Comparison of ENCODE assay signal across 7 mouse cellular contexts in the genomic region with DNA sequence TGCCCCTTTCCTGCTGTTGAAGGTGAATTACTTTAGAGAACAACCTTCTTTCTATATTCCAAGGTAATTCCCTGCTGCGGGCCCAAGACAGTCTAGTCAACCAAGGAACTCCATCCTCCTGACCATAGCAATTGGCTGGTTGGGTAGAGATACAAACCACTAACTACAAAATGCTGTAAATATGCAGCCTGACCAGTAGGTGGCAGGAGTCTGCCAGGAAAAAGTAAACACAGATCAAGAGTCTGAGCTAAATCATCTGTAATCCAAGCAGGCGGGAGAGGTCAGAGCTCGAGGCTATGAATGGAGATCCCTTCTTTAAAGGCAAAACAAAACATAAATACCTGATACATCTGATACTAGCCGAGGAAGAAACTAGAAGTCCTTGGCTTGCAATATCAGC. TPM values are rescaled to one million over a fixed set of nuclear protein-coding genes. Genes with fewer than 3 reads are reported as not detected.
DNase-seq lines count a peak whose midpoint lies in the region; ATAC-seq lines count a peak whose summit lies in the region.

No protein-coding gene starts in this region.

- no peaks in the 10 kb centered on the region for H3K9me3 ChIP-seq in neural tube, embryonic 15.5 days (replicated peaks)
- H3K9me3 ChIP-seq in limb, embryonic 11.5 days (ENCODE audit: control insufficient read depth, low read length): no peaks in the 10 kb centered on the region
- H3K9me3 ChIP-seq in neural tube, embryonic 11.5 days (ENCODE audit: control insufficient read depth, low read length): no peaks in the 10 kb centered on the region

- no peaks in the 10 kb centered on the region for H3K27me3 ChIP-seq in neural tube, embryonic 15.5 days (replicated peaks)
- no peaks in the 10 kb centered on the region for H3K27me3 ChIP-seq in limb, embryonic 11.5 days (ENCODE audit: control insufficient read depth, insufficient read depth, low read length)
- no peaks in the 10 kb centered on the region for H3K27me3 ChIP-seq in neural tube, embryonic 11.5 days (ENCODE audit: control insufficient read depth, insufficient read depth, low read length)

- H3K4me2 ChIP-seq in neural tube, embryonic 15.5 days: no peak overlapping the region
- H3K4me2 ChIP-seq in limb, embryonic 11.5 days (ENCODE audit: low read depth, severe bottlenecking): no peak overlapping the region
- H3K4me2 ChIP-seq in neural tube, embryonic 11.5 days (ENCODE audit: low read depth): no peak overlapping the region

- peak; percentile 56 for DNase-seq in neural tube, embryonic 10.5 days (ENCODE audit: extremely low spot score, low spot score)
- peak; percentile 76 for DNase-seq in ZHBTc4 (ENCODE audit: low read depth, low spot score)
- peak; percentile 78 to 82 for DNase-seq in cerebellum, postnatal 10 days
- peak; percentile 72 for DNase-seq in limb, embryonic 11.5 days (ENCODE audit: low spot score)
- peak; percentile 53 for DNase-seq in neural tube, embryonic 11.5 days (ENCODE audit: low spot score)

- peaks cover 34% of the 10 kb centered on the region for H3K36me3 ChIP-seq in neural tube, embryonic 15.5 days
- H3K36me3 ChIP-seq in limb, embryonic 11.5 days (ENCODE audit: control insufficient read depth, insufficient read depth, low read length): peaks cover 8% of the 10 kb centered on the region
- H3K36me3 ChIP-seq in neural tube, embryonic 11.5 days (ENCODE audit: control insufficient read depth, insufficient read depth, low read length): peaks cover 8% of the 10 kb centered on the region

- no peak overlapping the region for H3K4me3 ChIP-seq in neural tube, embryonic 15.5 days (replicated peaks)
- H3K4me3 ChIP-seq in limb, embryonic 11.5 days (ENCODE audit: low read depth, low read length): no peak overlapping the region
- H3K4me3 ChIP-seq in neural tube, embryonic 11.5 days (ENCODE audit: low read depth, low read length): no peak overlapping the region

- H3K27ac ChIP-seq in neural tube, embryonic 15.5 days (replicated peaks): no peak overlapping the region
- no peak overlapping the region for H3K27ac ChIP-seq in limb, embryonic 11.5 days (replicated peaks; ENCODE audit: low read depth, low read length)
- H3K27ac ChIP-seq in neural tube, embryonic 11.5 days (ENCODE audit: low read depth, low read length): no peak overlapping the region

- peaks cover 4% of the 10 kb centered on the region; the same call in 1 of the 2 replicates for H3K4me1 ChIP-seq in neural tube, embryonic 15.5 days
- no peaks in the 10 kb centered on the region for H3K4me1 ChIP-seq in limb, embryonic 11.5 days (ENCODE audit: control insufficient read depth, insufficient read depth, low read length)
- no peaks in the 10 kb centered on the region for H3K4me1 ChIP-seq in neural tube, embryonic 11.5 days (ENCODE audit: control insufficient read depth, insufficient read depth, low read length)

- no peak overlapping the region for H3K9ac ChIP-seq in neural tube, embryonic 15.5 days (replicated peaks)
- H3K9ac ChIP-seq in limb, embryonic 11.5 days (ENCODE audit: low read length): no peak overlapping the region
- H3K9ac ChIP-seq in neural tube, embryonic 11.5 days (ENCODE audit: low read length): no peak overlapping the region

- no peak for ATAC-seq in neural tube, embryonic 15.5 days (ENCODE audit: low FRiP score)
- peak; percentile 79 for ATAC-seq in granulocyte monocyte progenitor cell, adult 5-6 weeks (replicated peaks; ENCODE audit: poor library complexity, severe bottlenecking)
- no peak for ATAC-seq in limb, embryonic 11.5 days (ENCODE audit: insufficient number of reproducible peaks, low FRiP score, low TSS enrichment, low read depth)
- ATAC-seq in neural tube, embryonic 11.5 days (ENCODE audit: insufficient read depth, low FRiP score, low TSS enrichment): no peak

- 28% methylated on average over 4 of the region's 4 CpGs for WGBS in neural tube, embryonic 15.5 days
- 37% methylated on average over 4 of the region's 4 CpGs for WGBS in limb, embryonic 11.5 days
- 36% methylated on average over 4 of the region's 4 CpGs for WGBS in neural tube, embryonic 11.5 days

RNA-seq across cellular contexts. Expression of a gene that starts 18.1 kb away (rescaled TPM):
- 93.9 and 95.3 TPM in 2 replicates for polyA plus RNA-seq in neural tube, embryonic 15.5 days (2015; fragmentation: Nextera tagmentation; extraction: Ambion mirVana)
- 32.0 and 45.7 TPM in 2 replicates for total RNA-seq in granulocyte monocyte progenitor cell, adult 5-6 weeks (2014; fragmentation: Nextera tagmentation)
- total RNA-seq in granulocyte monocyte progenitor cell, adult 5-6 weeks (2017): 124 and 150 TPM in 2 replicates
- polyA plus RNA-seq in limb, embryonic 11.5 days (2014; fragmentation: Nextera tagmentation; extraction: Ambion mirVana): 82.6 and 88.9 TPM in 2 replicates
- polyA plus RNA-seq in neural tube, embryonic 11.5 days (2014; fragmentation: Nextera tagmentation; extraction: Ambion mirVana): 76.3 and 79.9 TPM in 2 replicates

RNA-seq across cellular contexts. Expression of a gene that starts 18.2 kb away (rescaled TPM):
- 91.8 and 104 TPM in 2 replicates for polyA plus RNA-seq in neural tube, embryonic 15.5 days (2015; fragmentation: Nextera tagmentation; extraction: Ambion mirVana)
- 73.7 and 97.1 TPM in 2 replicates for total RNA-seq in granulocyte monocyte progenitor cell, adult 5-6 weeks (2014; fragmentation: Nextera tagmentation)
- total RNA-seq in granulocyte monocyte progenitor cell, adult 5-6 weeks (2017): 83.4 and 96.8 TPM in 2 replicates
- 234 and 251 TPM in 2 replicates for polyA plus RNA-seq in limb, embryonic 11.5 days (2014; fragmentation: Nextera tagmentation; extraction: Ambion mirVana)
- 200 and 201 TPM in 2 replicates for polyA plus RNA-seq in neural tube, embryonic 11.5 days (2014; fragmentation: Nextera tagmentation; extraction: Ambion mirVana)

RNA-seq across cellular contexts. Expression of a gene that starts 33.2 kb away (rescaled TPM):
- polyA plus RNA-seq in neural tube, embryonic 15.5 days (2015; fragmentation: Nextera tagmentation; extraction: Ambion mirVana): 1.3 and 1.6 TPM in 2 replicates
- total RNA-seq in granulocyte monocyte progenitor cell, adult 5-6 weeks (2014; fragmentation: Nextera tagmentation): not detected in 2 replicates
- total RNA-seq in granulocyte monocyte progenitor cell, adult 5-6 weeks (2017): not detected in 2 replicates
- not detected in 2 replicates for polyA plus RNA-seq in limb, embryonic 11.5 days (2014; fragmentation: Nextera tagmentation; extraction: Ambion mirVana)
- not detected in 2 replicates for polyA plus RNA-seq in neural tube, embryonic 11.5 days (2014; fragmentation: Nextera tagmentation; extraction: Ambion mirVana)

RNA-seq across cellular contexts. Expression of a gene that starts 33.3 kb away (rescaled TPM):
- 226 and 288 TPM in 2 replicates for polyA plus RNA-seq in neural tube, embryonic 15.5 days (2015; fragmentation: Nextera tagmentation; extraction: Ambion mirVana)
- total RNA-seq in granulocyte monocyte progenitor cell, adult 5-6 weeks (2014; fragmentation: Nextera tagmentation): not detected in 2 replicates
- total RNA-seq in granulocyte monocyte progenitor cell, adult 5-6 weeks (2017): not detected in 2 replicates
- 4.6 and 5.1 TPM in 2 replicates for polyA plus RNA-seq in limb, embryonic 11.5 days (2014; fragmentation: Nextera tagmentation; extraction: Ambion mirVana)
- polyA plus RNA-seq in neural tube, embryonic 11.5 days (2014; fragmentation: Nextera tagmentation; extraction: Ambion mirVana): 31.5 and 32.7 TPM in 2 replicates
